Mouse (Mus musculus) B cell, adult 62 days (primary cell): ENCODE measurements around the gene Abca5. TPM values are rescaled to one million over a fixed set of nuclear protein-coding genes. Genes with fewer than 3 reads are reported as not detected.

Experiments used
- total RNA-seq: library from RNA; stranded (reverse); gene quantifications from 4 replicates; pipeline ENCODE4 v1.2.4, GENCODE M21; 2023

The Abca5 gene
- 5.5 to 8.0 TPM (median 7.2 TPM) in 4 replicates for total RNA-seq

GRCm38 (mm10) chr11:110337289-110338245 is at the start of gene Abca5:
Gene Abca5 (minus strand): TSS chr11:110337716.

GRCm38 (mm10) chr11:110251534-110251933 is 86.0 kb downstream of the Abca5 start, which contains the start of gene Abca6:
Gene Abca6 (minus strand): TSS chr11:110251776.

Other genes with a start within 250 kb of the Abca5 start
- 0.97 TPM in 1 of 4 replicates, not detected in the others for gene Abca8a, start 241.7 kb downstream of the Abca5 start, total RNA-seq
- 0.20 to 0.30 TPM (median 0.25 TPM) in 4 replicates for gene Abca9, start 169.5 kb downstream of the Abca5 start, total RNA-seq
- 0.38 to 0.69 TPM (median 0.42 TPM) in 4 replicates for gene Abca6, start 85.9 kb downstream of the Abca5 start, total RNA-seq
- gene Map2k6, start 61.4 kb upstream of the Abca5 start, total RNA-seq: 15.1 to 18.4 TPM (median 16.8 TPM) in 4 replicates